Mouse (Mus musculus): Measurements from ENCODE around the gene Tubg2. TPM values are rescaled to one million over a fixed set of nuclear protein-coding genes. Genes with fewer than 3 reads are reported as not detected.

The Tubg2 gene
- polyA plus RNA-seq, 1 experiment = 1.9 TPM

- peak overlapping the region; percentile 93 for H3K27ac ChIP-seq (replicated peaks; ENCODE audit: low read depth, low read length)
- H3K4me1 ChIP-seq (ENCODE audit: control insufficient read depth, insufficient read depth, insufficient read length, low read length) = peaks cover 20% of the 10 kb centered on the region
- no peak overlapping the region for H3K4me3 ChIP-seq (ENCODE audit: insufficient read depth, low read depth, low read length)
Measured at GRCm38 (mm10) chr11:101130056-101130756, 25.5 kb upstream of the Tubg2 start.

- Histone ChIP-seq H3K27ac (replicated peaks; ENCODE audit: low read depth, low read length) (peak overlapping the region; percentile 93; the same call in 1 of the 2 replicates), H3K4me1 (ENCODE audit: control insufficient read depth, insufficient read depth, insufficient read length, low read length) (peaks cover 20% of the 10 kb centered on the region)
Measured at GRCm38 (mm10) chr11:101131187-101131586, 24.5 kb upstream of the Tubg2 start.

GRCm38 (mm10) chr11:101131701-101132100 lies 24.0 kb upstream of the Tubg2 start:
- Histone ChIP-seq H3K4me3 (ENCODE audit: insufficient read depth, low read depth, low read length) (no peak overlapping the region), H3K27ac (replicated peaks; ENCODE audit: low read depth, low read length) (0 out of 2 replicates have a peak overlapping the region, but pooled peaks have one; percentile 9), H3K4me1 (ENCODE audit: control insufficient read depth, insufficient read depth, insufficient read length, low read length) (peaks cover 20% of the 10 kb centered on the region)

More at GRCm38 (mm10) chr11:101131187-101131586, 24.5 kb upstream of the Tubg2 start:
- H3K4me3 ChIP-seq (ENCODE audit: insufficient read depth, low read depth, low read length) = no peak overlapping the region

- peaks cover 20% of the 10 kb centered on the region for H3K4me1 ChIP-seq (ENCODE audit: control insufficient read depth, insufficient read depth, insufficient read length, low read length)
- H3K4me3 ChIP-seq (ENCODE audit: insufficient read depth, low read depth, low read length) = no peak overlapping the region
- H3K27ac ChIP-seq (replicated peaks; ENCODE audit: low read depth, low read length) = 0 out of 2 replicates have a peak overlapping the region, but pooled peaks have one; percentile 8
Measured at GRCm38 (mm10) chr11:101133037-101133436, 22.7 kb upstream of the Tubg2 start.

GRCm38 (mm10) chr11:101134217-101134865 lies 21.4 kb upstream of the Tubg2 start:
- peak overlapping the region; percentile 98 for H3K27ac ChIP-seq (replicated peaks; ENCODE audit: low read depth, low read length)
- peaks cover 20% of the 10 kb centered on the region for H3K4me1 ChIP-seq (ENCODE audit: control insufficient read depth, insufficient read depth, insufficient read length, low read length)
- no peak overlapping the region for H3K4me3 ChIP-seq (ENCODE audit: insufficient read depth, low read depth, low read length)

- Histone ChIP-seq H3K4me3 (ENCODE audit: insufficient read depth, low read depth, low read length) (no peak overlapping the region), H3K27ac (replicated peaks; ENCODE audit: low read depth, low read length) (no peak overlapping the region), H3K4me1 (ENCODE audit: control insufficient read depth, insufficient read depth, insufficient read length, low read length) (peaks cover 10% of the 10 kb centered on the region; the same call in 1 of the 2 replicates)
Measured at GRCm38 (mm10) chr11:101137000-101137399, 18.7 kb upstream of the Tubg2 start.

GRCm38 (mm10) chr11:101138536-101139181 lies 17.0 kb upstream of the Tubg2 start:
- H3K4me3 ChIP-seq (ENCODE audit: insufficient read depth, low read depth, low read length) = peak overlapping the region; percentile 11; the same call in 1 of the 2 replicates
- peaks cover 8% of the 10 kb centered on the region; the same call in 1 of the 2 replicates for H3K4me1 ChIP-seq (ENCODE audit: control insufficient read depth, insufficient read depth, insufficient read length, low read length)
- H3K27ac ChIP-seq (replicated peaks; ENCODE audit: low read depth, low read length) = no peak overlapping the region

GRCm38 (mm10) chr11:101140164-101140819 lies 15.4 kb upstream of the Tubg2 start:
- Histone ChIP-seq H3K4me3 (ENCODE audit: insufficient read depth, low read depth, low read length) (peak overlapping the region; percentile 47), H3K4me1 (ENCODE audit: control insufficient read depth, insufficient read depth, insufficient read length, low read length) (peaks cover 6% of the 10 kb centered on the region; the same call in 1 of the 2 replicates), H3K27ac (replicated peaks; ENCODE audit: low read depth, low read length) (no peak overlapping the region)

GRCm38 (mm10) chr11:101141088-101141487 lies 14.6 kb upstream of the Tubg2 start:
- Histone ChIP-seq H3K4me3 (ENCODE audit: insufficient read depth, low read depth, low read length) (no peak overlapping the region), H3K4me1 (ENCODE audit: control insufficient read depth, insufficient read depth, insufficient read length, low read length) (peaks cover 6% of the 10 kb centered on the region; the same call in 1 of the 2 replicates), H3K27ac (replicated peaks; ENCODE audit: low read depth, low read length) (no peak overlapping the region)

- no peak overlapping the region for H3K27ac ChIP-seq (replicated peaks; ENCODE audit: low read depth, low read length)
- H3K4me3 ChIP-seq (ENCODE audit: insufficient read depth, low read depth, low read length) = no peak overlapping the region
- peaks cover 6% of the 10 kb centered on the region; the same call in 1 of the 2 replicates for H3K4me1 ChIP-seq (ENCODE audit: control insufficient read depth, insufficient read depth, insufficient read length, low read length)
Measured at GRCm38 (mm10) chr11:101142215-101142967, 13.3 kb upstream of the Tubg2 start.

- Histone ChIP-seq H3K27ac (replicated peaks; ENCODE audit: low read depth, low read length) (no peak overlapping the region), H3K4me3 (ENCODE audit: insufficient read depth, low read depth, low read length) (peak overlapping the region; percentile 41), H3K4me1 (ENCODE audit: control insufficient read depth, insufficient read depth, insufficient read length, low read length) (peaks cover 6% of the 10 kb centered on the region; the same call in 1 of the 2 replicates)
Measured at GRCm38 (mm10) chr11:101143338-101144225, 12.1 kb upstream of the Tubg2 start.

- H3K27ac ChIP-seq (replicated peaks; ENCODE audit: low read depth, low read length) = no peak overlapping the region
- H3K4me3 ChIP-seq (ENCODE audit: insufficient read depth, low read depth, low read length) = no peak overlapping the region
- H3K4me1 ChIP-seq (ENCODE audit: control insufficient read depth, insufficient read depth, insufficient read length, low read length) = peaks cover 6% of the 10 kb centered on the region; the same call in 1 of the 2 replicates
Measured at GRCm38 (mm10) chr11:101146377-101146776, 9.3 kb upstream of the Tubg2 start.

- H3K4me1 ChIP-seq (ENCODE audit: control insufficient read depth, insufficient read depth, insufficient read length, low read length) = peaks cover 2% of the 10 kb centered on the region; the same call in 1 of the 2 replicates
- no peak overlapping the region for H3K4me3 ChIP-seq (ENCODE audit: insufficient read depth, low read depth, low read length)
- no peak overlapping the region for H3K27ac ChIP-seq (replicated peaks; ENCODE audit: low read depth, low read length)
Measured at GRCm38 (mm10) chr11:101148751-101149150, 7.0 kb upstream of the Tubg2 start.
